Mouse (Mus musculus) cortical plate, adult 2 months (tissue): Measurements from ENCODE around the gene App. TPM values are rescaled to one million over a fixed set of nuclear protein-coding genes. Genes with fewer than 3 reads are reported as not detected.

Experiments
- H3K27ac ChIP-seq: fragments of 200-500 bp; 2 replicates; pipeline ENCODE4 v1.5.1; 2012; ENCODE audit warnings: low read length, control low read depth, inconsistent platforms; ENCODE audit not compliant: insufficient read depth
- H3K4me1 ChIP-seq: fragments of 200-500 bp; 2 replicates; pipeline ENCODE4 v1.6.1; 2011; ENCODE audit warnings: low read length; ENCODE audit not compliant: control insufficient read depth, insufficient read depth
- H3K4me3 ChIP-seq: fragments of 200-500 bp; 2 replicates; pipeline ENCODE4 v1.5.1; 2011; ENCODE audit warnings: mild to moderate bottlenecking, low read length, control low read depth; ENCODE audit not compliant: insufficient read depth
- CTCF ChIP-seq: fragments of 200-500 bp; IDR thresholded peaks from 2 replicates; pipeline ENCODE4 v1.5.1; 2011; ENCODE audit warnings: mild to moderate bottlenecking, control low read depth, low read length; ENCODE audit not compliant: insufficient read depth; ENCODE audit errors: extremely low read depth
- POLR2A ChIP-seq: fragments of 200-500 bp; IDR thresholded peaks from 2 replicates; pipeline ENCODE4 v1.6.1; 2011; ENCODE audit warnings: mild to moderate bottlenecking, low read length, control low read depth; ENCODE audit not compliant: insufficient read depth; ENCODE audit errors: extremely low read depth
- polyA plus RNA-seq: library from polyadenylated mRNA; depleted of rRNA; stranded (reverse); fragments of >200 nt; gene quantifications from 2 replicates; pipeline ENCODE4 v1.2.3, GENCODE M21; 2012

App gene
- polyA plus RNA-seq, 1 experiment: 1,099 TPM

DNA sequence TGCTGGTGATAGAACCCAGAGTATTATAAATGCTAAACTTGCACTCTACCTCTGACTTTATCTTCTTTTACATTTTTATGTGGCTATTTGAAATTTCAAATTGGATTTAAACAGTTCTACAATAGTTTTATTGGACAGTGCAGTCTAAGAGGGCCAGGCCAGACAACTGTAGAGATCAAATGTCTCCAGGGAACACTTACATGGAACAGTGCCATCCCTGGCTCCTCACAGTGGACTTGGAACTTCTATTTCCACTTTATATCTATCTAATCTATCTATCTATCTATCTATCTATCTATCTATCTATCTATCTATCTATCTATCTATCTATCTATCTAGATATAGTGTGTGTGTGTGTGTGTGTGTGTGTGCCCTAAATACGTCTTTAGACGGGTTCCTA lies 16.4 kb downstream of the App start:
- TF ChIP-seq POLR2A (no peak), CTCF (no peak)
- Histone ChIP-seq H3K4me1 (peaks cover 6% of the 10 kb centered on the region), H3K4me3 (no peak overlapping the region), H3K27ac (no peak overlapping the region)

DNA sequence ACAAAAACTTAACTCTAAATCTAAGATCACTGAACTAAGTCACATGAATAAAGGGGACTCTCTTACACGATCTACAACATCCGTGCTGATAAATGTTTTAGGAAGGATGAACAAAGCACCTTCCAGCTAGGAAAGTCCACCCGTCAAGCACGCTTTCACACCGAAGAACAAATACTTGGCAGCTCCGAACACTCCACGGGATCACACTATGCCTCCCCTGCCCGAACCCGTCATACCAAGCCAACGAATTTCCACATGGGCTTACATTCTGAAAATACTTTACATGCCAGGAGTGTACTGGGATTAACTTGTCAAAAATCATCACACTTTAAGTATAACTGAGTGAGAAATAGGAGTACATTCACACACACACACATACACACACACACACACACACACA lies 17.7 kb downstream of the App start:
- Histone ChIP-seq H3K4me1 (peaks cover 7% of the 10 kb centered on the region), H3K27ac (no peak overlapping the region), H3K4me3 (no peak overlapping the region)
- TF ChIP-seq POLR2A (no peak), CTCF (no peak)

DNA sequence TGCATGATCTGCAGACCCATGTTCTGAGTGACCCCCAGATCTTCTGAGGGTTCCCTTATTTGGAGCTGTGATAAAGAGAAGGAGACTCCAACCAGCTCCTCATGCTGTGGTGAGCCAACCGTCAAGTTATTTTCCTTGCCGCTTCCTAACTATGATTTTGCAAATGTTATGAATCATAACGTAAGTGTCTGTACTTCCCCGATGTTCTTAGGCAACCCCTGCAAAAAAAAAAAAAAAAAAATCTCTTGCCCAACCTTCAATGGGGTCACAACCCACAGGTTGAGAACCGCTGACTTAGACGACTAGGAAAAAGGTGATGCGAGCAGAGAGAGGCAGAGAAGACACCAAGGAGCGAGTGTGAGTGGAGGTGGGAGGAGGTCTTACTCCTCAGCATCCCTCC lies 21.1 kb downstream of the App start:
- no peak overlapping the region for H3K4me3 ChIP-seq
- H3K4me1 ChIP-seq: peaks cover 7% of the 10 kb centered on the region
- TF ChIP-seq POLR2A: no peak
- TF ChIP-seq CTCF: no peak
- H3K27ac ChIP-seq: no peak overlapping the region

DNA sequence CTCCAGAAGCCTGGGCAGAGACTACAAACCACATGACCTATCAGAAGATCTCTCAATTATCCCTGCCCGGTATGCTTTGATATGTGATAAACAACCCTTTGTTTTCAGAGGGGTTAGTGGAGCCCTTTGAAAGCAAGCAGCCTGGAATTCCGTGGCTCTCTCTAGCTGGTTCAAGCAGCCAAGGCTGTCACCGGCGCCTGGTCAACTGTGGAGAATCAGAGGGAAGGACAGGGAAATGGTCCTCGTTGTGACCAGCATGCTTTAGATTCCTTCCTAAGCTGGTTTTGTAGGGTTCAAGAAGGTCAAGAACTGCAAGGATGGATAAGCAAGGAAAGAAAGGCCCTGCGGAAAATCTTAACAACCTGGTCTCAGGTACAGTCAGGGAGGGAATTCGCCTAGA lies 21.9 kb downstream of the App start:
- peaks cover 7% of the 10 kb centered on the region for H3K4me1 ChIP-seq
- H3K4me3 ChIP-seq: no peak overlapping the region
- TF ChIP-seq POLR2A (no peak), CTCF (no peak)
- H3K27ac ChIP-seq: peak overlapping the region; percentile 61; the same call in 1 of the 2 replicates

DNA sequence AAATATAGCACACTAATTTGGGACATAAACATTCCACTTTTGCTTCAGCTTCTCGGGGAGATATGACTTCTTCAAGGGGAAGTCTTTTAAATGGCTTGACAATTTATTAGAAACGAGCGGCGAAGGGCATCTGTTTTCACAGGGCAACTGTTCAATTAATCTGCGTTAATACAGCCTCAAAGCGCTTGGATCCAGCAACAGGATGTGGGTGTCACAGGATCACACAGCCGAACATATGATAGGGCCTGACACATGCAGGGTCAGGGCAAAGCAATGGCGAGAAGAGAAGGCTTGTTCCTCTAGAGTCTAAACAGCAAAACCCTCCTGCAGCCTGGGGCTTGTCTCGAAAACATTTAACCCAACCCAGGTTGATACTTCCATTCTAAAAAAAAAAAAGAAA lies 22.7 kb downstream of the App start:
- TF ChIP-seq CTCF (no peak), POLR2A (no peak)
- no peak overlapping the region for H3K27ac ChIP-seq

DNA sequence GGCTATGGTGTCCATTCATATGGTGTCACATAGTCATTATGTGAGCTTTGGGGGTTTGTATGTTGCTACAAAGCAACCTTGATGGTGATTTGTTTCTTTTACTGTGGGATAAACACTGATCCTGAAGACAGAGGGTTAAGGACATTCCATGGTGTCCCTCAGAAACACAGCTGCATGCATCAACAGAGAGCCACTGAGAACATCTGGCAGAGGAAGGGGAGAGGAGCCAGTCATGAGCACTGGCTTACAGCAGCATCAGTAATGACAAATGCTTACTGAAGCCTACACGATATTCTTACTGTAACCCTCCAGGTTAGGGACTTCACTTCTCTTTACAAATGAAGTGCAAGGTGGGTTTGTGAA lies 24.1 kb downstream of the App start:
- TF ChIP-seq POLR2A: no peak
- TF ChIP-seq CTCF: no peak
- Histone ChIP-seq H3K27ac (no peak overlapping the region), H3K4me3 (no peak overlapping the region), H3K4me1 (peaks cover 4% of the 10 kb centered on the region)

More for the DNA sequence above, 22.7 kb downstream of the App start:
- peaks cover 6% of the 10 kb centered on the region for H3K4me1 ChIP-seq
- H3K4me3 ChIP-seq: no peak overlapping the region

DNA sequence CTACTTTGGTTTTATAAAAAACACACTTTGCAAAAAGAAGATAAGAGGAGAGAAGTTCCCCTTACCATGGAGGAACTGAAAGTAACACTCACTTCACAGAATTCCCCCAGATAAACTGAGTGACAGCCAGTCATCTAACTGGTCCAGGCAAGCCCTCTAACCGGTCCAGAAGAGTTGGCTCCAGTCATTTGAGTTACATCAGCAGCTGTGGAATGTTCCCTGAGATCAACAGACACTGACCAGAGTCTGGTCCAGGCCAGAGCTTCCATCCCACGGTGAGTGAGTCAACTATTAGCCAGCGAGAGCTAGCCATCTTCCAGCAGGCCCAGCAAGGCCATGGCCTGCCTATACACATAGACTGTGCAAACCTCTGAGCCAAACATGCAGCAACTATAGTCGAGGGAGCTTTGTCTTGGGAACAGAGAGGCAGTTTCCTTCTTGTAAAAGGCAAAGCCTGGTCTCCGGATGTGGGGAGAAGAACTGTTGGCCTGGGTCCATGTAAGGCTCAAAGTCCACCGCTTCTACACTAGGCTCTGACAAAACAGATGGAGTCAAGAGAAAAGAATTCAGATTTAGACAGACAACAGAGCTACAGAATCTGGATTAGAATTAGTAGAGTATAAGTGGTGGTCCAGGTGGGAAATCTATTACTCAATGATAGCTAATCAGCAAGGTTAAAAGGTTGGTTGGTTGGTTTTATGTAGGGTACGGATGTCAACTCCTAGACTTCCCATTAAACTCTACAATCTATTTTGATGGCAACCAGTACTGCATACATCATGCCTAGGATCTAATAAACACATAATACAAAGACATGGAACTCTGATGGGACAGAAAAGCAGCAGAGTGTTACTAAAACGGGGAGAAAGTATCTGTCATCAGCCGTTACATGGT lies 24.7 kb downstream of the App start:
- peaks cover 6% of the 10 kb centered on the region for H3K4me1 ChIP-seq
- H3K27ac ChIP-seq: peak overlapping the region; percentile 7; the same call in 1 of the 2 replicates
- no peak overlapping the region for H3K4me3 ChIP-seq
- no peak for TF ChIP-seq CTCF
- no peak for TF ChIP-seq POLR2A

DNA sequence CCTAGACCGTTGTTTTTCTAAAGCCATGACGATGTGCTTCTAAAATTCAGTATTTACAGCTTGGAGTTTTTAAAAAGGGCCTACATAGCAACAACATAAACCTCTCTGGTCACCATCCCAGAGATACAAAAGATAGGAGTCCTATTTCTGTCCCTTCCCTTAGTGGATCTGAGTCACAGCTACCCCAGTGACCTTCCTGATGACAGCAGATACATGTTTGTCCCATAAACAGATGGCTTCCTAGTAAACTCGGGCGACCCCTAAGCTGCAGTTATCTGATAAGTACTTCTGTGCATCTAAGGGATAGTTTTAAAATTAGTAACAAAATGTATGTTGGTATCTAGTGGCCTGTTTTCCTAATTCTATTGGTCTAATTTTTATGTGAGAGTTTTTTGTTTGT lies 26.1 kb downstream of the App start:
- H3K27ac ChIP-seq: no peak overlapping the region; the same call in 1 of the 2 replicates
- TF ChIP-seq POLR2A (no peak), CTCF (no peak)
- peaks cover 4% of the 10 kb centered on the region for H3K4me1 ChIP-seq
- no peak overlapping the region for H3K4me3 ChIP-seq

DNA sequence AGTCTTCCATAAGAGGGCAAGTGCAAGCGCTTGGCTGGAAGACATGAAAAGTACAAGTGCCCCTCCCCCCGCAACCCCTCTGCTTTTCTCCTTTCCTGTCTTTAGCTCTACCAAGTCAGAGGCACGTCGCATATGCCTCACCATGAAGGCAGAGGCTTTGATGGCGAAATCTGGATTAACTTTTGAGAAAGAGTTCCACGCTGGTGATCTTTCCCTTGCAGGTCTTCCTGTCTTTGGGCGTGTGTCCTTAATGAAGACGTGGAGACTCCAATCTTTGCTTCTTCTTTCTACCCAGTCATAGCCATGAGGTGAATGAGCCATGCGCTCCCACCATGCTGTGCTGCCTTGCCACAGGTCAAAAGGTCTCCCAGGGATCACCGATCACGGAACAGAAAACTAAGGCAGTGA lies 27.8 kb downstream of the App start:
- H3K4me3 ChIP-seq: no peak overlapping the region
- no peak for TF ChIP-seq CTCF
- no peak for TF ChIP-seq POLR2A
- H3K27ac ChIP-seq: no peak overlapping the region
- H3K4me1 ChIP-seq: peaks cover 3% of the 10 kb centered on the region

DNA sequence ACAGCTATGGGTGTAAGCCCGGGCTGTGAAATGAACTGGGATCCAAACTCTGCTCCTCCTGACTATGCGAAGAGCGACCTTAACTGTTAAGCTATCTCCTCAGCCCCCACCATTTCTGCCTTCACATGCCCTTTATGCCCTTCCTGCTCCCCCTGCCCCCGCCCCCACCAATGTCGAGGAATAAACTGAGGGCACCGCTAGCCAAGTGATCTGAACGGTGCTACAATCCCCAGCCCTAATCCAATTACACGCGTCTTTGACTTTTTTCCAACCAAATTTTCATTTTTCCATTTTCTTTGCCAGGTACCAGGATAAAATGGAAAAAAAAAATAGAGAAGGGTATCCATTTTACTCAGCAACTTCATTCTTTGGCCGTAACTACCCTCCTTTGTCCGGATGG lies 28.2 kb downstream of the App start:
- Histone ChIP-seq H3K4me1 (peaks cover 3% of the 10 kb centered on the region), H3K4me3 (no peak overlapping the region), H3K27ac (no peak overlapping the region)
- TF ChIP-seq CTCF: no peak
- TF ChIP-seq POLR2A: no peak
